Mouse (Mus musculus) forebrain, embryonic 14.5 days (tissue): ENCODE results near the gene Ccdc134. TPM values are rescaled to one million over a fixed set of nuclear protein-coding genes. Genes with fewer than 3 reads are reported as not detected.
A peak's percentile ranks its signal among the peaks of the same experiment; 100 is the strongest.

Source experiments
- ATAC-seq: fragments of 200-750 bp; cut with Nextera tagmentation; 2 replicates; pipeline ENCODE4 v1.8.0; 2017; ENCODE audit warnings: mild to moderate bottlenecking, moderate library complexity
- DNase-seq: peaks from one replicate; pipeline ENCODE4 v3.0.0-alpha.2; 2015; ENCODE audit warnings: low spot score
- H3K27ac ChIP-seq: fragments of 300-500 bp; sonication (generic); 2 replicates; pipeline ENCODE4 v1.5.1; 2014; ENCODE audit warnings: low read depth, mild to moderate bottlenecking, control low read depth, low read length, moderate library complexity
- H3K27me3 ChIP-seq: fragments of 300-500 bp; sonication (generic); replicated peaks from 2 replicates; pipeline ENCODE4 v1.6.1; 2014; ENCODE audit warnings: low read length, control low read depth, mixed read lengths; ENCODE audit not compliant: control insufficient read depth, insufficient read depth
- H3K36me3 ChIP-seq: fragments of 300-500 bp; sonication (generic); 2 replicates; pipeline ENCODE4 v1.6.1; 2014; ENCODE audit warnings: low read length, control low read depth; ENCODE audit not compliant: control insufficient read depth, insufficient read depth
- H3K4me1 ChIP-seq: fragments of 300-500 bp; sonication (generic); 2 replicates; pipeline ENCODE4 v1.6.1; 2014; ENCODE audit warnings: antibody characterized with exemption, low read length, control low read depth; ENCODE audit not compliant: control insufficient read depth, insufficient read depth
- H3K4me2 ChIP-seq: fragments of 300-500 bp; sonication (generic); 2 replicates; pipeline ENCODE4 v1.6.1; 2014; ENCODE audit warnings: mild to moderate bottlenecking, control low read depth, low read length
- H3K4me3 ChIP-seq: fragments of 300-500 bp; sonication (generic); 2 replicates; pipeline ENCODE4 v1.5.1; 2014; ENCODE audit warnings: low read depth, low read length, control low read depth
- H3K9ac ChIP-seq: fragments of 300-500 bp; sonication (generic); 2 replicates; pipeline ENCODE4 v1.6.1; 2014; ENCODE audit warnings: mild to moderate bottlenecking, low read length, control low read depth, moderate library complexity
- H3K9me3 ChIP-seq: fragments of 300-500 bp; sonication (generic); replicated peaks from 2 replicates; pipeline ENCODE4 v1.6.1; 2016; ENCODE audit warnings: low read length, control low read depth, mixed read lengths; ENCODE audit not compliant: control insufficient read depth
- WGBS: fragments of 180-500 bp; shearing (Covaris S2); extraction: QIAGEN DNeasy Blood & Tissue Kit; methylation state at CpG from one replicate; pipeline ENCODE4 v1.1.7; 2014; 5-methylcytosine and 5-hydroxymethylcytosine counted together
- polyA plus RNA-seq: library from polyadenylated mRNA; unstranded; fragments of >200 nt; fragmentation: Nextera tagmentation; extraction: Ambion mirVana; gene quantifications from 2 replicates; pipeline ENCODE4 v1.2.1, GENCODE M21; 2014

Gene Ccdc134
- polyA plus RNA-seq, 1 experiment from 2014 or later, result 15.5 TPM

- ATAC-seq, result no peak
- WGBS, result 95% methylated on average over 9 of the region's 9 CpGs
Measured at GRCm38 (mm10) chr15:82175091-82175490, 47.4 kb downstream of the Ccdc134 start.

DNA sequence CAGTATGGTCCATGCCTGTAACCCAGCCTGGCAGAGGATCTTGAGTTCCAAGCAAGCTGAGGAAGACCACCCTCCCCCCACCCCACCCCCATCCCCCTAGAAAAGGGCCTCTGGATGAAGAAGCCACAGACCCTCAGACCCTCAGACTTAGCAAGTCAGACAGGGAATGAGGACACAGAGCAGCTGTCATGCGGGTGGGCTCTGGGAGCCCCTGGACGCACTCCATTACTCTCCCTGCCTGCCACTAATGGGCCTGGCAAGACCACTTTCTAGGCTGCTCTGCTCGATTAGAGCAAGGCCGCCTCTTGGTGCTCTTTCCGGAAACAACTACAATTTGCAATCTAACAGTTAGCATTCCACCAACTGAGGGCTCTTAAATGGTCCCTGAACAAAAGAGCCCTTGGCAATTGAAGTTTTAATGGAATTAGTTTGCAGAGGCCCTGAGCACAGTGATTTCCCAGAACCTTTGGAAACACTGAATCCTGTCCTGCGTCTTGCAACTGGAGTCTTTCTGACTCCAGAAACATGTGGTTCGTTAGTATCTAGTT is 50.1 kb downstream of the Ccdc134 start:
- no peak overlapping the region for H3K4me2 ChIP-seq
- ATAC-seq (no peak), DNase-seq (no peak)
- 0 out of 2 replicates have a peak, but pooled peaks cover 5% of the 10 kb centered on the region for H3K9me3 ChIP-seq
- WGBS, result 87% methylated on average over 7 of the region's 7 CpGs
- no peaks in the 10 kb centered on the region for H3K27me3 ChIP-seq
- H3K9ac ChIP-seq, result no peak overlapping the region
- peaks cover 97% of the 10 kb centered on the region for H3K36me3 ChIP-seq
- H3K4me1 ChIP-seq, result no peaks in the 10 kb centered on the region
- H3K27ac ChIP-seq, result no peak overlapping the region
- H3K4me3 ChIP-seq, result no peak overlapping the region

More at GRCm38 (mm10) chr15:82175091-82175490, 47.4 kb downstream of the Ccdc134 start:
- Histone ChIP-seq H3K27ac (no peak overlapping the region), H3K27me3 (no peaks in the 10 kb centered on the region), H3K9me3 (no peaks in the 10 kb centered on the region), H3K4me3 (no peak overlapping the region), H3K9ac (no peak overlapping the region), H3K36me3 (peaks cover 96% of the 10 kb centered on the region), H3K4me2 (no peak overlapping the region), H3K4me1 (no peaks in the 10 kb centered on the region)
- DNase-seq, result no peak

DNA sequence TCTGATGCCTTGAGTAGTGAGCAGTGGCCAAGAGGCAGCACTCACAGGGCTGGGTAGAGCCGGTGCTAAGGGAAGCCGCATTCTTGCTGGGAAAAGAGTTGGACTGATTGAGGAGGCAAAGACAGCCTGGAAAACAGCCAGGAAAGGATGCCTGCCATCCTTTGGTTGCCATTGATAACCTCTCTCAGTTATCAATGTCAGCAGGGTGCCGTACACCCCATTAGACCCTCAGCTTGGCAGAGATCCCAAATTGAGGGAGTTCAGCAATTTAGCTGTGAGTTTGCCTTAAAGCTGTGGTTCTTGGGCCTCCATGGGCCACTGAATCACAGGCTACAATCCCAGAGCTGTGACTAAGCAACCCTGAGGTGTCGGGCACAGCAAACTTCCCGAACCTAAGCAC is 53.4 kb downstream of the Ccdc134 start:
- H3K4me1 ChIP-seq, result no peaks in the 10 kb centered on the region
- 0 out of 2 replicates have a peak, but pooled peaks cover 5% of the 10 kb centered on the region for H3K9me3 ChIP-seq
- H3K36me3 ChIP-seq, result peaks cover 100% of the 10 kb centered on the region
- no peak overlapping the region for H3K4me2 ChIP-seq
- ATAC-seq (no peak), DNase-seq (peak; percentile 31)
- H3K27ac ChIP-seq, result no peak overlapping the region
- no peak overlapping the region for H3K4me3 ChIP-seq
- H3K9ac ChIP-seq, result no peak overlapping the region
- H3K27me3 ChIP-seq, result no peaks in the 10 kb centered on the region
- whole genome bisulfite sequencing, result 69% methylated on average over 5 of the region's 5 CpGs

GRCm38 (mm10) chr15:82182311-82182710 is 54.6 kb downstream of the Ccdc134 start:
- Histone ChIP-seq H3K4me1 (no peaks in the 10 kb centered on the region), H3K9ac (no peak overlapping the region), H3K9me3 (0 out of 2 replicates have a peak, but pooled peaks cover 5% of the 10 kb centered on the region), H3K36me3 (peaks cover 100% of the 10 kb centered on the region), H3K27ac (no peak overlapping the region), H3K4me3 (no peak overlapping the region), H3K27me3 (no peaks in the 10 kb centered on the region), H3K4me2 (no peak overlapping the region)
- no peak for ATAC-seq
- 95% methylated on average over 4 of the region's 4 CpGs for WGBS
- no peak for DNase-seq

- DNase-seq (no peak), ATAC-seq (no peak)
- Histone ChIP-seq H3K27ac (no peak overlapping the region), H3K4me1 (no peaks in the 10 kb centered on the region), H3K36me3 (peaks cover 100% of the 10 kb centered on the region), H3K4me3 (no peak overlapping the region), H3K4me2 (no peak overlapping the region), H3K27me3 (no peaks in the 10 kb centered on the region), H3K9me3 (0 out of 2 replicates have a peak, but pooled peaks cover 5% of the 10 kb centered on the region), H3K9ac (no peak overlapping the region)
- WGBS, result 94% methylated on average over 10 of the region's 10 CpGs
Measured at GRCm38 (mm10) chr15:82183596-82183995, 55.9 kb downstream of the Ccdc134 start.

DNA sequence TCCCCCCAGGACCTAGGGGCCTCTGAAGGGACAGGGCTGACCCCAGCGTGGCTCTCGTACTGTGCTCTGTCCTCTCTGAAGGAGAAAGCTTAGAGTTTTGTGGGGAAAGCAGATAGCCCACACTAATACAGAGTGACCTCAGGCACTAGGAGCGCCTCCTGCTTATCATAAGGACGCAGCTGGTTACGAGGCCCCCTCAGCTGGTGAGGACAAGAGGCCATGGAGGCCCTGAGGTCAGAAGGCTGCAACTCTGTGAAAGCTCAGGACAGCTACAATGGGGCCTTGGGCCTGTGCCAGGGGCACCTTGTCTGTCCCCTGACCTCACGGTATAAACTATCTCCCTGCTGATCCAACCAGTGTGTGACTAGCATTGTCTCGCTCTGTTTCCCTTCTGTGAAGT is 56.5 kb downstream of the Ccdc134 start:
- ATAC-seq (no peak), DNase-seq (no peak)
- WGBS, result 85% methylated on average over 7 of the region's 7 CpGs
- Histone ChIP-seq H3K36me3 (peaks cover 98% of the 10 kb centered on the region), H3K4me3 (no peak overlapping the region), H3K4me2 (no peak overlapping the region), H3K4me1 (no peaks in the 10 kb centered on the region), H3K27me3 (no peaks in the 10 kb centered on the region), H3K27ac (no peak overlapping the region), H3K9me3 (0 out of 2 replicates have a peak, but pooled peaks cover 5% of the 10 kb centered on the region), H3K9ac (no peak overlapping the region)

DNA sequence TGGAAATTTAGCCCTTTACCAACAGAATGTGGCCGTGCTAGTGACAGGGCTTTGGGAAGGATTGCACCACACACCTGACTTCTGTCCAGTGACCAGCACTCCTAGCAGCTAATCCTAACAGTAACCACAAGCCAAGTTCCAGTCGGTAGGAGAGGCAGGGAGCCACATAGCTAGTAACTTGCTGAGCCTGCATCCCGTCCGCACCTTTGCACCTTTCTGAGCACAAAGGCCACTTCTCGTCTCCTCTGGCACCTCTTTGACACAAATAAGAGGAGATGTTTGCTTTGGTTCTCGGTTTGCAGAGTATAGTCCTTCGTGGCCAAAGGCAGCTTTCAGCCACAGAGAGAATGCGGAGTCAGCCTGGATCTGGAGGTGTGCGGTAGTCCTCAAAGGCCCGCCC is 56.9 kb downstream of the Ccdc134 start:
- ATAC-seq, result no peak
- H3K4me3 ChIP-seq, result no peak overlapping the region
- no peaks in the 10 kb centered on the region for H3K27me3 ChIP-seq
- no peak for DNase-seq
- no peak overlapping the region for H3K27ac ChIP-seq
- H3K4me1 ChIP-seq, result no peaks in the 10 kb centered on the region
- no peak overlapping the region for H3K4me2 ChIP-seq
- H3K9me3 ChIP-seq, result 0 out of 2 replicates have a peak, but pooled peaks cover 5% of the 10 kb centered on the region
- H3K36me3 ChIP-seq, result peaks cover 98% of the 10 kb centered on the region
- WGBS, result 93% methylated on average over 10 of the region's 10 CpGs
- H3K9ac ChIP-seq, result no peak overlapping the region

DNA sequence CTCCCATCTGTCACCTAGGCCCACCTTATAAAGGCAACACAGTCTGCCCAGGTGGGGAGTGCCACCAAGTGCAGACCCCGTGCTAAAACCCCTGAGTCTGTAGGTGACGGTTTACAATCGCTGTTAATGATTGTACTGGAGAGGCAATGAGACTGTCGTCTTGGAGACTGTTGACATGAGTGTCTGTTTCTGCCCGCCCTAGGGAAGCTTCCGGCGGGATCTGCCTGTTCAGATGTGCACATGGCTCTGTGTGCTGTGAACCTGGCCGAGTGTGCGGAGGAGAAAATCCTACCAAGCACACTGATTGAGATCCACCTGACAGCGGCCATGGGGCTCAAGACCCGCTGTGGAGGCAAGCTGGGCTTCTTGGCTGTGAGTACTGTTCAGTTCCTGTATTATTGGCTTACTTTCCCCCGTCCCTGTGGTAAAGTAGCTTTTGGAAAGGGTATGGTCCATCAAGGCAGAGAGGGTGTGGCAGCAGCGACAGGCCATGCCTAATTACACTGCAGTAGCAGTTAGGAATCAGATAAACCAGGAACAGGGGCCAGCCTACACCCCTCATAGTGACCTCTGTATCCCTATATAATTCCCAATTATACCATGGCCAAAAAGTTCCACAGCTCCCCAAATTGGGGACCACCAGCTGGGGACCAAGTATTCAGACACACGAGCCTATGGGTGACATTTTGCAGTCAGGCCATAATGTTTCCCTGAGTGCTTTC is 57.5 kb downstream of the Ccdc134 start:
- Histone ChIP-seq H3K9ac (no peak overlapping the region), H3K4me2 (no peak overlapping the region), H3K4me3 (no peak overlapping the region), H3K9me3 (0 out of 2 replicates have a peak, but pooled peaks cover 5% of the 10 kb centered on the region), H3K4me1 (no peaks in the 10 kb centered on the region), H3K27me3 (no peaks in the 10 kb centered on the region), H3K27ac (no peak overlapping the region), H3K36me3 (peaks cover 97% of the 10 kb centered on the region)
- WGBS, result 91% methylated on average over 14 of the region's 14 CpGs
- ATAC-seq, result no peak
- DNase-seq, result no peak

- DNase-seq, result no peak
- H3K9ac ChIP-seq, result no peak overlapping the region
- H3K4me1 ChIP-seq, result no peaks in the 10 kb centered on the region
- 86% methylated on average over 14 of the region's 14 CpGs for WGBS
- H3K27me3 ChIP-seq, result no peaks in the 10 kb centered on the region
- 0 out of 2 replicates have a peak, but pooled peaks cover 5% of the 10 kb centered on the region for H3K9me3 ChIP-seq
- H3K4me3 ChIP-seq, result no peak overlapping the region
- peaks cover 92% of the 10 kb centered on the region for H3K36me3 ChIP-seq
- no peak overlapping the region for H3K4me2 ChIP-seq
- H3K27ac ChIP-seq, result no peak overlapping the region
- no peak for ATAC-seq
Measured at GRCm38 (mm10) chr15:82186131-82186530, 58.4 kb downstream of the Ccdc134 start.
